Mouse (Mus musculus) bone marrow, adult 2 months (tissue): ENCODE data around the gene Gm11214. TPM values are rescaled to one million over a fixed set of nuclear protein-coding genes. Genes with fewer than 3 reads are reported as not detected.

Experiments used
- H3K27ac ChIP-seq: fragments of 200-500 bp; 2 replicates; pipeline ENCODE4 v1.5.1; 2012; ENCODE audit warnings: low read depth, mild to moderate bottlenecking, control low read depth, inconsistent platforms, low read length; ENCODE audit not compliant: control insufficient read depth, poor library complexity, insufficient read depth
- H3K4me1 ChIP-seq: fragments of 200-500 bp; 2 replicates; pipeline ENCODE4 v1.6.1; 2011; ENCODE audit warnings: low read length; ENCODE audit not compliant: control insufficient read depth, insufficient read depth
- H3K4me3 ChIP-seq: fragments of 200-500 bp; replicated peaks from 2 replicates; pipeline ENCODE3; 2011; ENCODE audit warnings: mild to moderate bottlenecking, low read depth, low read length, control low read depth; ENCODE audit not compliant: control insufficient read depth
- CTCF ChIP-seq: fragments of 200-500 bp; IDR thresholded peaks from 2 replicates; pipeline ENCODE4 v1.5.1; 2011; ENCODE audit warnings: low read length, control low read depth; ENCODE audit not compliant: control insufficient read depth, insufficient read depth
- POLR2A ChIP-seq: fragments of 200-500 bp; IDR thresholded peaks from 2 replicates; pipeline ENCODE4 v1.6.1; 2011; ENCODE audit warnings: low read depth, mild to moderate bottlenecking, control low read depth, low read length, borderline replicate concordance; ENCODE audit not compliant: control insufficient read depth
- WGBS: fragments of 180-500 bp; shearing (Covaris S2); methylation state at CpG from one replicate; pipeline ENCODE4 v1.1.7; 2018; 5-methylcytosine and 5-hydroxymethylcytosine counted together
- polyA plus RNA-seq: library from polyadenylated mRNA; stranded (reverse); fragments of >200 nt; gene quantifications from 2 replicates; pipeline ENCODE4 v1.2.4, GENCODE M21; 2011; ENCODE audit warnings: low replicate concordance; ENCODE audit not compliant: missing spikeins, insufficient read depth, insufficient read length

The Gm11214 gene
- polyA plus RNA-seq, 1 experiment: not detected

GRCm38 (mm10) chr4:63621861-63622260, 41.3 kb downstream of the Gm11214 start:
- H3K4me3 ChIP-seq: no peak overlapping the region
- WGBS: 38% methylated on average over 2 of the region's 2 CpGs
- TF ChIP-seq CTCF (no peak), POLR2A (no peak)
- no peak overlapping the region for H3K27ac ChIP-seq
- no peaks in the 10 kb centered on the region; the same call in 1 of the 2 replicates for H3K4me1 ChIP-seq

Other genes starting within 250 kb of the Gm11214 start
- gene Whrn, start 167.4 kb downstream of the Gm11214 start, polyA plus RNA-seq: 1.6 and 13.0 TPM in 2 replicates
- gene Atp6v1g1, start 118.6 kb downstream of the Gm11214 start, polyA plus RNA-seq: 79.7 and 87.6 TPM in 2 replicates
- gene Tmem268, start 104.6 kb downstream of the Gm11214 start, polyA plus RNA-seq: 5.6 and 8.5 TPM in 2 replicates
- gene Gm11213, start 58.1 kb downstream of the Gm11214 start, polyA plus RNA-seq: not detected in 2 replicates
- not detected in 2 replicates for gene Tex48, start 41.0 kb downstream of the Gm11214 start, polyA plus RNA-seq
- not detected in 2 replicates for gene Tnfsf15, start 81.7 kb upstream of the Gm11214 start, polyA plus RNA-seq
- gene Tnfsf8, start 198.0 kb upstream of the Gm11214 start, polyA plus RNA-seq: 0.25 and 0.52 TPM in 2 replicates